8 mouse cellular contexts compared by ENCODE assay signal in the genomic region with DNA sequence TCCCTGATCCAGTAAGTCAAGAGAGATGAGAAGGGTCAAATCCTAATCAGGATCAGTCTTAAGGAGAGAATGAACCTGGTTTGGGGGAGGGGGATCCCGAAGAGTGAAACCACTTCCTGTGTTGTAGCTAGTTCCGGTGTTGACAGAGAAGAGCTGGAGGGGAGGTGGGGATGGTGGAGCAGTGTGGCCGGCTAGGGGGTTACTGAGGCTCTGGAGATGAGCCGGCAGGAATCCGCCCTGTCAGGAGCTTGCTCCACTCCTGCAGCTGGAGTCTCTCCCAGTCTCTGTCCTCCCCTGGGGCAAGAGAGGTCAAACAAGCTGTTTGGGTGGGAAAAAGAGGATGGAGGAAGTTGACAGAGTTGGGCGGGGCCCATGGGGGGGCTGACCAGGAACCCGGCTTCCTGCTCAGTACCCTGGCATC. TPM values are rescaled to one million over a fixed set of nuclear protein-coding genes. Genes with fewer than 3 reads are reported as not detected.
A peak's percentile ranks its signal among the peaks of the same experiment; 100 is the strongest.
DNase-seq lines count a peak whose midpoint lies in the region; ATAC-seq lines count a peak whose summit lies in the region.

A gene (plus strand): TSS at position 126 of the 421 bp plus-strand sequence.

- no peak within 1 kb of the TSS for H3K9ac ChIP-seq in forebrain, embryonic 12.5 days
- no peak within 1 kb of the TSS for H3K9ac ChIP-seq in limb, embryonic 15.5 days
- H3K9ac ChIP-seq in midbrain, embryonic 15.5 days, result peak within 1 kb of the TSS; percentile 12; the same call in 1 of the 2 replicates

- peak within 1 kb of the TSS; percentile 94 for H3K4me2 ChIP-seq in forebrain, embryonic 12.5 days
- H3K4me2 ChIP-seq in limb, embryonic 15.5 days, result peak within 1 kb of the TSS; percentile 24
- H3K4me2 ChIP-seq in midbrain, embryonic 15.5 days, result peak within 1 kb of the TSS; percentile 90; the same call in 1 of the 2 replicates

- peaks cover 5% of the 10 kb centered on the region for H3K36me3 ChIP-seq in forebrain, embryonic 12.5 days (replicated peaks)
- H3K36me3 ChIP-seq in limb, embryonic 15.5 days, result peaks cover 4% of the 10 kb centered on the region
- no peaks in the 10 kb centered on the region for H3K36me3 ChIP-seq in midbrain, embryonic 15.5 days (replicated peaks)

- no peak within 1 kb of the TSS for H3K4me3 ChIP-seq in forebrain, embryonic 12.5 days (replicated peaks)
- 0 out of 2 replicates have a peak within 1 kb of the TSS, but pooled peaks have one; percentile 5 for H3K4me3 ChIP-seq in limb, embryonic 15.5 days
- no peak within 1 kb of the TSS for H3K4me3 ChIP-seq in midbrain, embryonic 15.5 days

- peak; percentile 45 to 48 for DNase-seq in right cerebral cortex, postnatal 10 days (ENCODE audit: low spot score in 2 of 2)
- DNase-seq in right cerebral cortex, postnatal 25 days, result no peak
- peak; percentile 77 for DNase-seq in thymus, postnatal 0 days (ENCODE audit: low spot score)
- no peak for DNase-seq in frontal cortex, postnatal 36 days (ENCODE audit: low spot score in 2 of 2)

- H3K27ac ChIP-seq in forebrain, embryonic 12.5 days, result peak within 1 kb of the TSS; percentile 100
- H3K27ac ChIP-seq in limb, embryonic 15.5 days, result peak within 1 kb of the TSS; percentile 98
- peak within 1 kb of the TSS; percentile 98 for H3K27ac ChIP-seq in midbrain, embryonic 15.5 days

- no peak for ATAC-seq in forebrain, embryonic 12.5 days (ENCODE audit: low FRiP score)
- ATAC-seq in hematopoietic stem cell, adult 5-6 weeks (replicated peaks in 1 of 2; ENCODE audit: insufficient read depth in 1 of 2, low FRiP score in 2 of 2, low TSS enrichment in 1 of 2, low read depth in 1 of 2, poor library complexity in 2 of 2, severe bottlenecking in 2 of 2), result no peak; a peak in 1 of 4 replicates
- ATAC-seq in limb, embryonic 15.5 days (ENCODE audit: insufficient number of reproducible peaks, low FRiP score, low TSS enrichment, low read depth), result no peak
- ATAC-seq in midbrain, embryonic 15.5 days (replicated peaks), result no peak

- H3K27me3 ChIP-seq in forebrain, embryonic 12.5 days, result no peaks in the 10 kb centered on the region
- H3K27me3 ChIP-seq in limb, embryonic 15.5 days, result no peaks in the 10 kb centered on the region
- no peaks in the 10 kb centered on the region for H3K27me3 ChIP-seq in midbrain, embryonic 15.5 days (replicated peaks)

- H3K4me1 ChIP-seq in forebrain, embryonic 12.5 days, result peaks cover 68% of the 10 kb centered on the region
- H3K4me1 ChIP-seq in limb, embryonic 15.5 days, result peaks cover 64% of the 10 kb centered on the region
- H3K4me1 ChIP-seq in midbrain, embryonic 15.5 days, result peaks cover 58% of the 10 kb centered on the region

- H3K9me3 ChIP-seq in forebrain, embryonic 12.5 days, result no peaks in the 10 kb centered on the region
- no peaks in the 10 kb centered on the region for H3K9me3 ChIP-seq in limb, embryonic 15.5 days
- H3K9me3 ChIP-seq in midbrain, embryonic 15.5 days, result no peaks in the 10 kb centered on the region

- WGBS in forebrain, embryonic 12.5 days, result 43% methylated on average over 7 of the region's 7 CpGs
- WGBS in limb, embryonic 15.5 days, result 23% methylated on average over 7 of the region's 7 CpGs
- WGBS in midbrain, embryonic 15.5 days, result 29% methylated on average over 7 of the region's 7 CpGs

RNA-seq across cellular contexts. Expression of the gene that starts here (rescaled TPM):
- polyA plus RNA-seq in forebrain, embryonic 12.5 days (2016; fragmentation: Nextera tagmentation; extraction: Ambion mirVana), result 2.0 and 2.7 TPM in 2 replicates
- 27.3 and 31.2 TPM in 2 replicates for total RNA-seq in hematopoietic stem cell, adult 5-6 weeks (2017)
- polyA plus RNA-seq in limb, embryonic 15.5 days (2015; fragmentation: Nextera tagmentation; extraction: Ambion mirVana), result 7.2 and 10.1 TPM in 2 replicates
- 3.8 and 5.1 TPM in 2 replicates for polyA plus RNA-seq in midbrain, embryonic 15.5 days (2015; fragmentation: Nextera tagmentation; extraction: Ambion mirVana)
- polyA plus RNA-seq in thymus, postnatal 0 days (2015; fragmentation: Nextera tagmentation; extraction: Ambion mirVana), result 228 and 241 TPM in 2 replicates

Comparison
In these comparisons a context has a peak if more than half of its experiments do, and no peak if none do; other contexts are left out.
1. RNA of the gene that starts here (polyA plus RNA-seq): 228 to 241 TPM in thymus, postnatal 0 days; 7.2 to 10.1 TPM in limb, embryonic 15.5 days, 3.8 to 5.1 TPM in midbrain, embryonic 15.5 days and 2.0 to 2.7 TPM in forebrain, embryonic 12.5 days; every median in the first group is over 10 times any median in the second.
2. DNase-seq: peak in right cerebral cortex, postnatal 10 days (2 of 2) and thymus, postnatal 0 days (single experiment); none in right cerebral cortex, postnatal 25 days (single experiment) and frontal cortex, postnatal 36 days (0 of 2).
3. H3K4me2 ChIP-seq: peak in every context shown above with its lines; median percentile 94 in forebrain, embryonic 12.5 days; 90 in midbrain, embryonic 15.5 days; 24 in limb, embryonic 15.5 days.
4. Peak in every context shown above with its lines, with median percentiles within 50 percentile points of each other: H3K27ac ChIP-seq.